Mouse (Mus musculus) lung, postnatal 0 days (tissue): ENCODE measurements at regions not wholly inside any gene's neighbourhood (a gene's known extent, or its start where the extent isn't known, plus 50 kb on each side); places are given as distances from the start of the nearest gene placed in this dataset.

Experiments used
- ATAC-seq: fragments of 200-750 bp; cut with Nextera tagmentation; 2 replicates; pipeline ENCODE4 v1.8.0; 2017; ENCODE audit warnings: moderate library complexity
- DNase-seq: peaks from one replicate; pipeline ENCODE4 v3.0.0-alpha.2; 2016; ENCODE audit warnings: low spot score
- H3K27ac ChIP-seq: fragments of 300-500 bp; sonication (generic); 2 replicates; pipeline ENCODE4 v1.5.1; 2014; ENCODE audit warnings: antibody characterized with exemption, mild to moderate bottlenecking, low read length, mixed read lengths
- H3K27me3 ChIP-seq: fragments of 300-500 bp; sonication (generic); replicated peaks from 2 replicates; pipeline ENCODE4 v1.6.1; 2014; ENCODE audit warnings: low read length, mixed read lengths; ENCODE audit not compliant: insufficient read depth
- H3K36me3 ChIP-seq: fragments of 300-500 bp; sonication (generic); 2 replicates; pipeline ENCODE4 v1.6.1; 2014; ENCODE audit warnings: low read length, mixed read lengths; ENCODE audit not compliant: insufficient read depth
- H3K4me1 ChIP-seq: fragments of 300-500 bp; sonication (generic); 2 replicates; pipeline ENCODE4 v1.6.1; 2014; ENCODE audit warnings: antibody characterized with exemption, low read depth, low read length, mixed read lengths; ENCODE audit not compliant: insufficient read depth
- H3K4me2 ChIP-seq: fragments of 300-500 bp; sonication (generic); replicated peaks from 2 replicates; pipeline ENCODE4 v1.6.1; 2014; ENCODE audit warnings: low read depth, mild to moderate bottlenecking, low read length, moderate library complexity, mixed read lengths
- H3K4me3 ChIP-seq: fragments of 300-500 bp; sonication (generic); 2 replicates; pipeline ENCODE4 v1.5.1; 2014; ENCODE audit warnings: low read depth, low read length
- H3K9ac ChIP-seq: fragments of 300-500 bp; sonication (generic); replicated peaks from 2 replicates; pipeline ENCODE4 v1.6.1; 2014; ENCODE audit warnings: low read depth, mild to moderate bottlenecking
- H3K9me3 ChIP-seq: fragments of 300-500 bp; sonication (generic); 2 replicates; pipeline ENCODE4 v1.6.1; 2016; ENCODE audit warnings: low read length, mixed read lengths
- CTCF ChIP-seq: IDR thresholded peaks from 2 replicates; pipeline ENCODE4 v1.5.1; 2016; ENCODE audit warnings: antibody characterized with exemption, mild to moderate bottlenecking
- EP300 ChIP-seq: IDR thresholded peaks from 2 replicates; pipeline ENCODE4 v1.6.1; 2016; ENCODE audit warnings: antibody characterized with exemption, mild to moderate bottlenecking, control low read depth
- WGBS: fragments of 180-500 bp; shearing (Covaris S2); extraction: QIAGEN DNeasy Blood & Tissue Kit; methylation state at CpG from one replicate; pipeline ENCODE4 v1.1.7; 2014; 5-methylcytosine and 5-hydroxymethylcytosine counted together

GRCm38 (mm10) chr14:80901346-80901745, 917.5 kb downstream of the Olfm4 start:
- no peaks in the 10 kb centered on the region for H3K36me3 ChIP-seq
- WGBS, result 72% methylated on average over 10 of the region's 10 CpGs
- TF ChIP-seq EP300 (no peak), CTCF (no peak)
- H3K27ac ChIP-seq, result no peak overlapping the region
- H3K9ac ChIP-seq, result no peak overlapping the region
- no peaks in the 10 kb centered on the region for H3K4me1 ChIP-seq
- H3K9me3 ChIP-seq, result no peaks in the 10 kb centered on the region
- no peaks in the 10 kb centered on the region for H3K27me3 ChIP-seq
- DNase-seq (no peak), ATAC-seq (no peak)
- H3K4me3 ChIP-seq, result no peak overlapping the region
- no peak overlapping the region for H3K4me2 ChIP-seq

GRCm38 (mm10) chr14:80901759-80902163, 917.9 kb downstream of the Olfm4 start:
- DNase-seq (no peak), ATAC-seq (no peak)
- TF ChIP-seq CTCF, result no peak
- no peak for TF ChIP-seq EP300
- Histone ChIP-seq H3K4me2 (no peak overlapping the region), H3K4me1 (no peaks in the 10 kb centered on the region), H3K9ac (no peak overlapping the region), H3K27me3 (no peaks in the 10 kb centered on the region), H3K4me3 (no peak overlapping the region), H3K9me3 (no peaks in the 10 kb centered on the region), H3K36me3 (no peaks in the 10 kb centered on the region), H3K27ac (no peak overlapping the region)
- 81% methylated on average over 9 of the region's 9 CpGs for WGBS

GRCm38 (mm10) chr14:80916031-80916430, 932.1 kb downstream of the Olfm4 start:
- ATAC-seq (peak; percentile 77), DNase-seq (peak; percentile 65)
- H3K9me3 ChIP-seq, result no peaks in the 10 kb centered on the region
- no peaks in the 10 kb centered on the region for H3K4me1 ChIP-seq
- H3K4me2 ChIP-seq, result no peak overlapping the region
- no peaks in the 10 kb centered on the region for H3K36me3 ChIP-seq
- no peak overlapping the region for H3K4me3 ChIP-seq
- 54% methylated on average over 3 of the region's 3 CpGs for WGBS
- H3K9ac ChIP-seq, result no peak overlapping the region
- H3K27ac ChIP-seq, result no peak overlapping the region
- H3K27me3 ChIP-seq, result no peaks in the 10 kb centered on the region
- no peak for TF ChIP-seq CTCF
- TF ChIP-seq EP300, result peak; percentile 39

DNA sequence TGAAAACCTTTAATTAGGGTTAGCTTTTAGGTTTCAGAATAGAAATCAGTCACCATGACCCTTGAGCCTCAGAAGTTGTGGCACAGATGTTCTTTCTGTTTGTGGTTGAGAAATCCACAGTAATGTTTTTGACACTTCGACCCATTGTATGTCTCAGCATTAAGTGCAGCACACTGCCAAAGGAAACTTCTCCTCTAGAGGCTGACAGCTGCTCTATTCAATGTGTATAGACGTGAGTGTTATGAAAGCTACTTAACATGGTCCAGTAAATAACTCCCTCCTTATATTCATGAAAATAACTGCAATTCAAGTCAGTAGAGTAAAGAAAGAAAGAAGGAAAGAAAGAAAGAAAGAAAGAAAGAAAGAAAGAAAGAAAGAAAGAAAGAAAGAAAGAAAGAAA, 939.9 kb downstream of the Olfm4 start:
- ATAC-seq (no peak; the same call in 1 of the 2 replicates), DNase-seq (peak; percentile 10)
- H3K27ac ChIP-seq, result no peak overlapping the region
- no peak for TF ChIP-seq CTCF
- no peak for TF ChIP-seq EP300
- no peak overlapping the region for H3K9ac ChIP-seq
- H3K9me3 ChIP-seq, result no peaks in the 10 kb centered on the region
- H3K27me3 ChIP-seq, result no peaks in the 10 kb centered on the region
- no peak overlapping the region for H3K4me2 ChIP-seq
- WGBS, result 32% methylated on average over 2 of the region's 2 CpGs
- no peak overlapping the region for H3K4me3 ChIP-seq
- no peaks in the 10 kb centered on the region for H3K4me1 ChIP-seq
- no peaks in the 10 kb centered on the region for H3K36me3 ChIP-seq

GRCm38 (mm10) chr14:80959966-80960365, 976.1 kb downstream of the Olfm4 start:
- Histone ChIP-seq H3K4me2 (no peak overlapping the region), H3K9ac (no peak overlapping the region), H3K4me3 (no peak overlapping the region), H3K9me3 (no peaks in the 10 kb centered on the region), H3K27me3 (no peaks in the 10 kb centered on the region), H3K27ac (no peak overlapping the region), H3K36me3 (no peaks in the 10 kb centered on the region), H3K4me1 (no peaks in the 10 kb centered on the region)
- ATAC-seq (no peak), DNase-seq (no peak)
- TF ChIP-seq EP300 (no peak), CTCF (no peak)
- 90% methylated on average over 2 of the region's 2 CpGs for WGBS

DNA sequence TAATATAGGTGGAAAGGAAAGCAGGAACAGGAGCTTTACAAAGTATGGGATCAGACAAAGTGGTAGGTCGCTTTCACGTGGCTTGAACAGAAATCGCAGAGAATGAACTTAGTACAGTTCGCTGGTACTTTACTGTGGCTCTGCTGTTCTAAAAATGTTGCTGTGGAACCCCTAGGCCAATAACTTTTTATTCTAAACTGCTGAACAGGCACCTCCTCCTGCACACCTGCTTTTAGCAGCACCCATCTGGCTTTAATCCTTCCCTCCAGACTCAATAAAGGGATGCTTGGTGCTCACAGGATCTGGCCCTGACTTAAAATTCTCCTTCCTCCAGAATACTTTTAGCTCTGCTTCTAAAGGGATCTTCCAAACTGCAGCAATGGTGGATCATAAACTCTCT, 991.9 kb downstream of the Olfm4 start:
- no peaks in the 10 kb centered on the region for H3K27me3 ChIP-seq
- no peak overlapping the region for H3K9ac ChIP-seq
- H3K27ac ChIP-seq, result no peak overlapping the region
- H3K9me3 ChIP-seq, result no peaks in the 10 kb centered on the region
- no peak overlapping the region for H3K4me2 ChIP-seq
- TF ChIP-seq EP300 (no peak), CTCF (no peak)
- ATAC-seq, result no peak
- H3K4me3 ChIP-seq, result no peak overlapping the region
- 92% methylated on average over 4 of the region's 4 CpGs for WGBS
- no peaks in the 10 kb centered on the region for H3K4me1 ChIP-seq
- no peaks in the 10 kb centered on the region for H3K36me3 ChIP-seq
- DNase-seq, result no peak

DNA sequence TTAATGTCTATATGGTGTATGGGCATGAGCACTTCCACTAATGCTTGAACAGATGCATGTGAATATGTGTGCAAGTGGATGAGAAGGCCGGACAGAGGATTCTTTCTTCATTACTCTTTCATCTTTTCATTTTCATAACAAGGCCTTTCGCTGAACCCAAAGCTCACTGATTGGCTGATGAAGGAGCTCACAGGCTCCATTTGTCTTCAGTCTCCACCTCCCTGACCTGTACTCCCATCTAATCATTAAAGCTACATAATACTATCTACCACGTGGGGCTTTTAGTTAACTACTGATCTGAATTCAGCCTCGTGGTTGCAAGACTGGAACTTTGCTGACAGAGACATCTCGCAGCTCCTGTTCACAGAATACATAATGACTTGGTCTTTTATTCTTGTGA, 992.8 kb downstream of the Olfm4 start:
- ATAC-seq (no peak), DNase-seq (no peak)
- WGBS, result 47% methylated on average over 5 of the region's 5 CpGs
- H3K27me3 ChIP-seq, result no peaks in the 10 kb centered on the region
- no peak overlapping the region for H3K27ac ChIP-seq
- H3K9ac ChIP-seq, result no peak overlapping the region
- H3K4me1 ChIP-seq, result no peaks in the 10 kb centered on the region
- no peak overlapping the region for H3K4me3 ChIP-seq
- H3K36me3 ChIP-seq, result no peaks in the 10 kb centered on the region
- TF ChIP-seq CTCF (no peak), EP300 (no peak)
- H3K9me3 ChIP-seq, result no peaks in the 10 kb centered on the region
- H3K4me2 ChIP-seq, result no peak overlapping the region
